Comparison of ENCODE assay signal across 23 mouse cellular contexts in the genomic region with DNA sequence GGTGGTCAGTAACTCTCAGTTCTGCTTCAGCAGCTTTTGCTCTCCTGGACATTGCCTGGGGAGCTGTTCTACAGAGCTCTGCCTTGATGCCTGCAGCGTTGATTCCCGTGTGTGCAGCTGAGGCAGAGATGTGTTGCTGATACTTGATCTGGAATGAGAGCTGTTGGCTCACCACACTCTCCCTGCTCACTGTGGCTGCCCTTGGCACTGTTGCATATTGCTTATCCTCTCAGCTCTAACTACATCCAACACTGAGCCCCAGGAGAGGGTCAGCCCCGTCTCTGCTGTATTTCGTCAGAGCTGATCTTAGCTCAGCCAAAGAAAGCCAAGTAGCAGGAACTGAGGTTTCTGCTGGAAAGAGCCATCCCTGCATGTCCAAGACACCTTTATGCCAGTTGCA.
DNase-seq lines count a peak whose midpoint lies in the region; ATAC-seq lines count a peak whose summit lies in the region.
"Had no signal": no experiment of that assay in that cellular context is flagged by ENCODE, and none has a peak within 500 bp of the region (broad histone marks: within the 10 kb centered on the region; RNA-seq: fewer than 3 reads in every experiment).

No protein-coding gene starts in this region.

- H3K9ac ChIP-seq in neural tube, embryonic 14.5 days (replicated peaks; ENCODE audit: low read depth, low read length) = no peak overlapping the region
- H3K9ac ChIP-seq: embryonic facial prominence, embryonic 12.5 days; forebrain, embryonic 12.5 days; heart, embryonic 13.5 days; hindbrain, embryonic 13.5 days; kidney, embryonic 15.5 days had no signal

- H3K9me3 ChIP-seq in neural tube, embryonic 14.5 days (ENCODE audit: control insufficient read depth, low read length) = no peaks in the 10 kb centered on the region
- H3K9me3 ChIP-seq: embryonic facial prominence, embryonic 12.5 days; forebrain, embryonic 12.5 days; heart, embryonic 13.5 days; hindbrain, embryonic 13.5 days; kidney, embryonic 15.5 days had no signal

- DNase-seq in adrenal gland, adult 2 months = peak; percentile 11
- DNase-seq in adrenal gland, adult 8-10 months = no peak
- DNase-seq in neural tube, embryonic 10.5 days (ENCODE audit: extremely low spot score, low spot score) = no peak
- peak; percentile 31 for DNase-seq in gastrocnemius, postnatal 14 days
- DNase-seq in embryo, embryonic 9.5 days (ENCODE audit: extremely low spot score) = no peak
- DNase-seq in spleen, postnatal 4 days (ENCODE audit: low spot score in 2 of 2) = no peak
- DNase-seq: cerebellum, adult 11-12 months; kidney, adult 11 months; kidney, postnatal 36 days; layer of hippocampus, postnatal 36 days; liver; thymus, adult 18-20 months; thymus, postnatal 36 days had no signal

- intact Hi-C loops in gastrocnemius, postnatal 14 days (cut with DNase I; ENCODE audit: low total_unique reads) = no loop called here

- no peak overlapping the region for H3K4me3 ChIP-seq in neural tube, embryonic 14.5 days (ENCODE audit: low read depth, low read length)
- H3K4me3 ChIP-seq: embryonic facial prominence, embryonic 12.5 days; erythroblast, embryonic 14.5 days; forebrain, embryonic 12.5 days; heart, embryonic 13.5 days; hindbrain, embryonic 13.5 days; kidney, embryonic 15.5 days; myocyte had no signal

- no peaks in the 10 kb centered on the region for H3K36me3 ChIP-seq in neural tube, embryonic 14.5 days (ENCODE audit: control insufficient read depth, insufficient read depth, low read length)
- H3K36me3 ChIP-seq: embryonic facial prominence, embryonic 12.5 days; forebrain, embryonic 12.5 days; heart, embryonic 13.5 days; hindbrain, embryonic 13.5 days; kidney, embryonic 15.5 days had no signal

- H3K4me2 ChIP-seq in neural tube, embryonic 14.5 days (ENCODE audit: low read depth, low read length) = no peak overlapping the region
- H3K4me2 ChIP-seq: embryonic facial prominence, embryonic 12.5 days; forebrain, embryonic 12.5 days; heart, embryonic 13.5 days; hindbrain, embryonic 13.5 days; kidney, embryonic 15.5 days had no signal

- H3K4me1 ChIP-seq in neural tube, embryonic 14.5 days (ENCODE audit: control insufficient read depth, insufficient read depth, low read length) = no peaks in the 10 kb centered on the region
- H3K4me1 ChIP-seq: embryonic facial prominence, embryonic 12.5 days; forebrain, embryonic 12.5 days; heart, embryonic 13.5 days; hindbrain, embryonic 13.5 days; kidney, embryonic 15.5 days had no signal

- H3K27ac ChIP-seq in neural tube, embryonic 14.5 days (ENCODE audit: low read depth, low read length) = no peak overlapping the region
- H3K27ac ChIP-seq: embryonic facial prominence, embryonic 12.5 days; forebrain, embryonic 12.5 days; heart, embryonic 13.5 days; hindbrain, embryonic 13.5 days; kidney, embryonic 15.5 days; macrophage had no signal

- ATAC-seq in neural tube, embryonic 14.5 days (ENCODE audit: low read depth) = peak; percentile 60; the same call in 1 of the 2 replicates
- ATAC-seq: midbrain, embryonic 16.5 days had no signal

- 74% methylated on average over 4 of the region's 4 CpGs for WGBS in neural tube, embryonic 14.5 days

- H3K27me3 ChIP-seq in neural tube, embryonic 14.5 days (ENCODE audit: control insufficient read depth, insufficient read depth, low read length) = no peaks in the 10 kb centered on the region
- H3K27me3 ChIP-seq: embryonic facial prominence, embryonic 12.5 days; forebrain, embryonic 12.5 days; heart, embryonic 13.5 days; hindbrain, embryonic 13.5 days; kidney, embryonic 15.5 days had no signal

Comparison
In these comparisons a context has a peak if more than half of its experiments do, and no peak if none do; other contexts are left out.
1. DNase-seq: peak in adrenal gland, adult 2 months (single experiment) and gastrocnemius, postnatal 14 days (single experiment); none in adrenal gland, adult 8-10 months (single experiment), neural tube, embryonic 10.5 days (single experiment), embryo, embryonic 9.5 days (single experiment) and spleen, postnatal 4 days (0 of 2).